Mouse (Mus musculus) erythroblast, embryonic 14.5 days (primary cell): ENCODE measurements around the gene Kif18b.

ENCODE experiments used
- GATA1 ChIP-seq: IDR thresholded peaks from 2 replicates; pipeline ENCODE4 v1.6.1; 2012; ENCODE audit warnings: low read length, inconsistent platforms, mixed read lengths
- TAL1 ChIP-seq: IDR thresholded peaks from 3 replicates; pipeline ENCODE4 v1.6.1; 2012; ENCODE audit warnings: low read length, inconsistent platforms, mixed read lengths

DNA sequence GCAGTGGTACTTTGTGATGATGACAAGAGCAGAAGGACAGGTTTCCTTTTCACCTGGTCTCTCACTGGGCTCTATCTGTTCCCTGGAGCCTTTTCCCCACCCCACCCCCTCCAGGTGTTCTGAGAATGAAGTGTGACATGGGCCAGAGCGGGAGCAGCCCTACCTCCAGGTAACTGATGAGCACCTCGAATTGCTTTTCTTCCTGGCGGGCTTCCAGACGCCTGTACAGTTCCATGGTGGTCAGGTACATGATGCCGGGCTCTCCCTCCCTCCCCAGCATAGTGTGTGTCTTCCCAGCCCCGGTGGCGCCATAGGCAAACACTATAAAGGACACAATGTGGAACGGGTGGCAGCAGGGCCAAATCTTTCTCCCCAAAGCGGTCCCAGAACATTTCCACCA, 9.5 kb downstream of the Kif18b start:
- no peak for TF ChIP-seq GATA1
- no peak for TF ChIP-seq TAL1
